Comparison of ENCODE assay signal across 8 mouse cellular contexts in the genomic region with DNA sequence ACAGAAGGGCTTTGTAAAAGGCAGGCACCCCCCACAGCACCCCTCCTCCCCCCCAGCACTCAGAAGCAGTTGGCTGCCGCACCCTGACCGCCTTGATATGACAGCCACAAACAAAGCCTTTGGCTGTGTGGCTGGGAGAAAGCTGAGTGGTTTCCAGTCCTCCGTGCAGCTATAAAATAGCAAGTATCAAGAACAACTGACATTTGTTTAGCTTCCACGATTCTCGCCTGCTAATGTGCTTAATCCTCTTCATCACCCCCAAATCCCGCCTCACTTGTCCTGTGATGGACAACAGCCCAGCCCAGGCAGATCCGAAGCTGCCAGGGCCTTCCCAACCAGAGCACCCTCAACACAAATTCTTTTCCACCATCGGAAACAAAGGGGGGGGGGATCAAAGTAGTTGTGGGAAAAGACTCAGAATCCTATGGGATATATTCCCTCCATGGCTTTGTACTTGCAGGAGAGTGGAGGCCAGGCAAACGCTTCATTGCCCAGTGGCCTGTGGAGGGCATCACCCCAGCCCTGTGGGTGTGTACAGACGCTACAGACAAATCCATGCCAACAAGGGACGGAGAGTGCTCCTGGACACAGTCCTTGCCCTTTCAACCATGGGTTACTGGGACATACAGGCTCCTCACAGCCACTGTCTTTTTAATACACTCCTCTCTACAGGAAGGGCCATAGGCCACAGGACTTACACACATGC. TPM values are rescaled to one million over a fixed set of nuclear protein-coding genes. Genes with fewer than 3 reads are reported as not detected.
DNase-seq lines count a peak whose midpoint lies in the region; ATAC-seq and TF ChIP-seq lines count a peak whose summit lies in the region.

No protein-coding gene starts in this region.

- peak; percentile 37 for DNase-seq in left cerebral cortex, postnatal 4 days
- no peak for DNase-seq in left cerebral cortex, adult 18-20 months (ENCODE audit: low spot score in 2 of 2)
- peak; percentile 60 for DNase-seq in forebrain, postnatal 0 days
- no peak for DNase-seq in liver, embryonic 11.5 days (ENCODE audit: low spot score)
- no peak for DNase-seq in lung, postnatal 0 days (ENCODE audit: low spot score)
- DNase-seq in left cerebral cortex, adult 11 months (ENCODE audit: low spot score) = no peak

- H3K4me1 ChIP-seq in forebrain, postnatal 0 days (ENCODE audit: insufficient read depth) = peaks cover 7% of the 10 kb centered on the region; the same call in 1 of the 2 replicates
- peaks cover 50% of the 10 kb centered on the region for H3K4me1 ChIP-seq in liver, embryonic 11.5 days (replicated peaks; ENCODE audit: control insufficient read depth, insufficient read depth, low read length)
- peaks cover 34% of the 10 kb centered on the region for H3K4me1 ChIP-seq in stomach, embryonic 14.5 days (ENCODE audit: control insufficient read depth, insufficient read depth, low read length)
- H3K4me1 ChIP-seq in lung, postnatal 0 days (ENCODE audit: insufficient read depth, low read depth, low read length) = no peaks in the 10 kb centered on the region

- no peak for TF ChIP-seq CTCF in forebrain, postnatal 0 days (IDR thresholded peaks at IDR 0.05; ENCODE audit: low read depth)
- no peak for TF ChIP-seq CTCF in lung, postnatal 0 days (IDR thresholded peaks at IDR 0.05)

- H3K4me2 ChIP-seq in forebrain, postnatal 0 days (ENCODE audit: low read depth) = no peak overlapping the region
- H3K4me2 ChIP-seq in liver, embryonic 11.5 days = peak overlapping the region; percentile 38
- H3K4me2 ChIP-seq in stomach, embryonic 14.5 days (replicated peaks; ENCODE audit: low read depth, low read length) = no peak overlapping the region
- H3K4me2 ChIP-seq in lung, postnatal 0 days (replicated peaks; ENCODE audit: low read depth, low read length) = no peak overlapping the region

- H3K36me3 ChIP-seq in forebrain, postnatal 0 days (ENCODE audit: insufficient read depth) = no peaks in the 10 kb centered on the region
- peaks cover 3% of the 10 kb centered on the region; the same call in 1 of the 2 replicates for H3K36me3 ChIP-seq in liver, embryonic 11.5 days (ENCODE audit: control insufficient read depth, insufficient read depth, low read length)
- no peaks in the 10 kb centered on the region for H3K36me3 ChIP-seq in stomach, embryonic 14.5 days (ENCODE audit: control insufficient read depth, insufficient read depth, low read length)
- H3K36me3 ChIP-seq in lung, postnatal 0 days (ENCODE audit: insufficient read depth, low read length) = no peaks in the 10 kb centered on the region

- no peaks in the 10 kb centered on the region for H3K9me3 ChIP-seq in forebrain, postnatal 0 days (ENCODE audit: low read length)
- no peaks in the 10 kb centered on the region for H3K9me3 ChIP-seq in liver, embryonic 11.5 days (ENCODE audit: control insufficient read depth, low read length)
- no peaks in the 10 kb centered on the region for H3K9me3 ChIP-seq in stomach, embryonic 14.5 days (ENCODE audit: control insufficient read depth, low read depth, low read length)
- no peaks in the 10 kb centered on the region for H3K9me3 ChIP-seq in lung, postnatal 0 days (ENCODE audit: low read length)

- H3K4me3 ChIP-seq in forebrain, postnatal 0 days (ENCODE audit: low read depth, low read length) = no peak overlapping the region
- no peak overlapping the region for H3K4me3 ChIP-seq in liver, embryonic 11.5 days (ENCODE audit: low read depth, low read length)
- H3K4me3 ChIP-seq in stomach, embryonic 14.5 days (ENCODE audit: low read depth, low read length) = no peak overlapping the region
- H3K4me3 ChIP-seq in lung, postnatal 0 days (ENCODE audit: low read depth, low read length) = no peak overlapping the region

- WGBS in forebrain, postnatal 0 days = 17% methylated on average over 11 of the region's 11 CpGs
- WGBS in liver, embryonic 11.5 days = 57% methylated on average over 11 of the region's 11 CpGs
- 33% methylated on average over 11 of the region's 11 CpGs for WGBS in stomach, embryonic 14.5 days
- 53% methylated on average over 11 of the region's 11 CpGs for WGBS in lung, postnatal 0 days

- no peak for TF ChIP-seq EP300 in lung, postnatal 0 days (IDR thresholded peaks at IDR 0.05)

- no peaks in the 10 kb centered on the region for H3K27me3 ChIP-seq in forebrain, postnatal 0 days (ENCODE audit: insufficient read depth, low read length)
- no peaks in the 10 kb centered on the region for H3K27me3 ChIP-seq in liver, embryonic 11.5 days (replicated peaks; ENCODE audit: control insufficient read depth, insufficient read depth, low read length)
- H3K27me3 ChIP-seq in stomach, embryonic 14.5 days (ENCODE audit: control insufficient read depth, insufficient read depth, low read length) = no peaks in the 10 kb centered on the region
- no peaks in the 10 kb centered on the region for H3K27me3 ChIP-seq in lung, postnatal 0 days (replicated peaks; ENCODE audit: insufficient read depth, low read length)

- H3K9ac ChIP-seq in forebrain, postnatal 0 days = no peak overlapping the region
- 0 out of 2 replicates have a peak overlapping the region, but pooled peaks have one; percentile 7 for H3K9ac ChIP-seq in liver, embryonic 11.5 days (ENCODE audit: low read depth, low read length)
- H3K9ac ChIP-seq in stomach, embryonic 14.5 days (replicated peaks; ENCODE audit: low read depth, low read length) = no peak overlapping the region
- no peak overlapping the region for H3K9ac ChIP-seq in lung, postnatal 0 days (replicated peaks; ENCODE audit: low read depth)

- peak; percentile 60 for ATAC-seq in forebrain, postnatal 0 days
- ATAC-seq in liver, embryonic 11.5 days (replicated peaks; ENCODE audit: low FRiP score) = peak; percentile 68
- no peak for ATAC-seq in stomach, embryonic 14.5 days (ENCODE audit: insufficient number of reproducible peaks, insufficient read depth, low FRiP score, low read depth)
- ATAC-seq in lung, postnatal 0 days = no peak
- no peak for ATAC-seq in CD4-positive, CD25-positive, alpha-beta regulatory T cell, adult 4 months

- intact Hi-C loops in left cerebral cortex, postnatal 4 days (cut with DNase I) = no loop called here

- H3K27ac ChIP-seq in forebrain, postnatal 0 days (ENCODE audit: low read depth, low read length) = peak overlapping the region; percentile 45
- H3K27ac ChIP-seq in liver, embryonic 11.5 days (ENCODE audit: low read depth, low read length) = peak overlapping the region; percentile 81
- peak overlapping the region; percentile 33; the same call in 1 of the 2 replicates for H3K27ac ChIP-seq in stomach, embryonic 14.5 days (ENCODE audit: low read length)
- no peak overlapping the region for H3K27ac ChIP-seq in lung, postnatal 0 days (ENCODE audit: low read length)

RNA-seq across cellular contexts. Expression of gene Hs3st3b1, which starts 47.3 kb away (rescaled TPM):
- 1 to 10 TPM; 1.6 to 1.9 TPM for total RNA-seq in left cerebral cortex, postnatal 4 days (2021)
- 1 to 10 TPM; 1.9 TPM for total RNA-seq in left cerebral cortex, adult 18-20 months (2021)
- 3.5 and 4.3 TPM in 2 replicates for total RNA-seq in forebrain, postnatal 0 days (2014; rRNA removed)
- 1.1 and 1.2 TPM in 2 replicates for polyA plus RNA-seq in forebrain, postnatal 0 days (2015; fragmentation: Nextera tagmentation; extraction: Ambion mirVana)
- polyA plus RNA-seq in liver, embryonic 11.5 days (2014; fragmentation: Nextera tagmentation; extraction: Ambion mirVana) = 41.7 and 42.4 TPM in 2 replicates
- 11.1 and 11.4 TPM in 2 replicates for polyA plus RNA-seq in stomach, embryonic 14.5 days (2014; fragmentation: Nextera tagmentation; extraction: Ambion mirVana)
- 0.63 and 0.76 TPM in 2 replicates for polyA plus RNA-seq in lung, postnatal 0 days (2015; fragmentation: Nextera tagmentation; extraction: Ambion mirVana)
- 1 to 10 TPM; 1.7 to 2.2 TPM for polyA plus RNA-seq in CD4-positive, CD25-positive, alpha-beta regulatory T cell, adult 4 months (2017; shearing (Covaris generic))

Comparison
In these comparisons a context has a peak if more than half of its experiments do, and no peak if none do; other contexts are left out.
1. DNase-seq: peak in left cerebral cortex, postnatal 4 days (single experiment) and forebrain, postnatal 0 days (single experiment); none in left cerebral cortex, adult 18-20 months (0 of 2), liver, embryonic 11.5 days (single experiment), lung, postnatal 0 days (single experiment) and left cerebral cortex, adult 11 months (single experiment).
2. ATAC-seq: peak in forebrain, postnatal 0 days (single experiment) and liver, embryonic 11.5 days (single experiment); none in stomach, embryonic 14.5 days (single experiment), lung, postnatal 0 days (single experiment) and CD4-positive, CD25-positive, alpha-beta regulatory T cell, adult 4 months (single experiment).